Mouse (Mus musculus) heart, embryonic 14.5 days (tissue): Measurements from ENCODE around the gene Smbd1. TPM values are rescaled to one million over a fixed set of nuclear protein-coding genes. Genes with fewer than 3 reads are reported as not detected.

Experiments used
- ATAC-seq: fragments of 200-750 bp; cut with Nextera tagmentation; 2 replicates; pipeline ENCODE4 v1.8.0; 2017; ENCODE audit warnings: low read depth, moderate TSS enrichment; ENCODE audit not compliant: insufficient number of reproducible peaks, insufficient read depth, low FRiP score
- H3K27ac ChIP-seq, 2 experiments: fragments of 200-500 bp in 1 of 2; fragments of 300-500 bp in 1 of 2; sonication (generic) in 1 of 2; replicated peaks in 1 of 2; 2 replicates each; pipeline ENCODE4 v1.5.1; 2012 to 2014; ENCODE audit warnings: low read depth in 2 of 2, low read length in 2 of 2, control low read depth in 1 of 2, mild to moderate bottlenecking in 1 of 2, mixed read lengths in 1 of 2; ENCODE audit not compliant: control insufficient read depth in 1 of 2, insufficient read depth in 1 of 2
- H3K27me3 ChIP-seq: fragments of 300-500 bp; sonication (generic); 2 replicates; pipeline ENCODE4 v1.6.1; 2014; ENCODE audit warnings: mild to moderate bottlenecking, low read length, control low read depth; ENCODE audit not compliant: control insufficient read depth, insufficient read depth
- H3K36me3 ChIP-seq: fragments of 300-500 bp; sonication (generic); 2 replicates; pipeline ENCODE4 v1.6.1; 2014; ENCODE audit warnings: mild to moderate bottlenecking, control low read depth, low read length, mixed read lengths; ENCODE audit not compliant: control insufficient read depth, insufficient read depth
- H3K4me1 ChIP-seq, 2 experiments: fragments of 200-500 bp in 1 of 2; fragments of 300-500 bp in 1 of 2; sonication (generic) in 1 of 2; 2 replicates each; pipeline ENCODE4 v1.6.1; 2012 to 2014; ENCODE audit warnings: low read length in 2 of 2, control low read depth in 1 of 2, mixed read lengths in 1 of 2; ENCODE audit not compliant: control insufficient read depth in 2 of 2, insufficient read depth in 2 of 2
- H3K4me2 ChIP-seq: fragments of 300-500 bp; sonication (generic); 2 replicates; pipeline ENCODE4 v1.6.1; 2014; ENCODE audit warnings: mild to moderate bottlenecking, low read length
- H3K4me3 ChIP-seq, 2 experiments: fragments of 200-500 bp in 1 of 2; fragments of 300-500 bp in 1 of 2; sonication (generic) in 1 of 2; 2 replicates each; pipeline ENCODE4 v1.5.1; 2012 to 2014; ENCODE audit warnings: low read length in 2 of 2, mild to moderate bottlenecking in 2 of 2, control low read depth in 1 of 2, low read depth in 1 of 2, moderate library complexity in 1 of 2; ENCODE audit not compliant: control insufficient read depth in 1 of 2, insufficient read depth in 1 of 2
- H3K9ac ChIP-seq: fragments of 300-500 bp; sonication (generic); 2 replicates; pipeline ENCODE4 v1.6.1; 2014; ENCODE audit warnings: mild to moderate bottlenecking, low read length
- H3K9me3 ChIP-seq: fragments of 300-500 bp; sonication (generic); 2 replicates; pipeline ENCODE4 v1.6.1; 2016; ENCODE audit warnings: low read length, control low read depth; ENCODE audit not compliant: control insufficient read depth
- WGBS: fragments of 180-500 bp; shearing (Covaris S2); extraction: QIAGEN DNeasy Blood & Tissue Kit; methylation state at CpG from one replicate; pipeline ENCODE4 v1.1.7; 2014; 5-methylcytosine and 5-hydroxymethylcytosine counted together
- polyA plus RNA-seq: library from polyadenylated mRNA; unstranded; fragments of >200 nt; fragmentation: Nextera tagmentation; extraction: Ambion mirVana; gene quantifications from 2 replicates; pipeline ENCODE4 v1.2.1, GENCODE M21; 2014

The Smbd1 gene
- polyA plus RNA-seq, 1 experiment from 2014 or later: not detected

GRCm38 (mm10) chr16:32796676-32797425 is 13.4 kb downstream of the Smbd1 start:
- H3K27me3 ChIP-seq: no peaks in the 10 kb centered on the region
- no peak overlapping the region for H3K4me2 ChIP-seq
- 76% methylated on average over 14 of the region's 14 CpGs for WGBS
- no peak overlapping the region for H3K4me3 ChIP-seq
- H3K9ac ChIP-seq: no peak overlapping the region
- no peaks in the 10 kb centered on the region for H3K9me3 ChIP-seq
- no peak for ATAC-seq
- H3K4me1 ChIP-seq: peaks cover 15 to 16% of the 10 kb centered on the region in 2 experiments; a peak in 3 of 4 replicates
- H3K36me3 ChIP-seq: no peaks in the 10 kb centered on the region
- H3K27ac ChIP-seq: no peak overlapping the region

DNA sequence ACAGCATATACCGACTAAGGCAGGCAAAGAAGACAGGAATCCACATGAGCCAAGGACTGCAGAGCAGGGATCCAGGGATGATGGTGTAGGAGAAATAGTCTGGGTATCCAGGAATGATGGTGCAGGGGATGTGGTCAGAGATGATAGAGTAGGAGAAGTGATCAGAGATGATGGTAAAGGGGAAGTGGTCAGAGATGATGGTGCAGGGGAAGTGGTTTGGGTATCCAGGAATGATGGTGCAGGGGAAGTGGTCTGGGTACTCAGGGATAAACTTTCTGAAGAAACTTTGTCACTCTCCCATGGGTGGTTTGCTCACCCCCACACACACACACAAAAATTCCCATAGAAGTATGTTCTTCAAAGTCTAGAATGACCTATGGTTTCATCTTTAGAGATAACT is 15.1 kb downstream of the Smbd1 start:
- H3K4me1 ChIP-seq: peaks cover 12 to 15% of the 10 kb centered on the region in 2 experiments; a peak in 2 of 4 replicates
- H3K27me3 ChIP-seq: no peaks in the 10 kb centered on the region
- no peak overlapping the region for H3K4me2 ChIP-seq
- H3K9ac ChIP-seq: no peak overlapping the region
- H3K36me3 ChIP-seq: no peaks in the 10 kb centered on the region
- no peaks in the 10 kb centered on the region for H3K9me3 ChIP-seq
- 84% methylated on average over 1 of the region's 1 CpGs for WGBS
- no peak overlapping the region for H3K4me3 ChIP-seq
- H3K27ac ChIP-seq: no peak overlapping the region
- no peak for ATAC-seq

GRCm38 (mm10) chr16:32790056-32790455 is 20.2 kb downstream of the Smbd1 start:
- no peaks in the 10 kb centered on the region for H3K36me3 ChIP-seq
- no peak overlapping the region for H3K27ac ChIP-seq
- peaks cover 6 to 9% of the 10 kb centered on the region in 2 experiments; a peak in 2 of 4 replicates for H3K4me1 ChIP-seq
- no peaks in the 10 kb centered on the region for H3K9me3 ChIP-seq
- H3K27me3 ChIP-seq: no peaks in the 10 kb centered on the region
- WGBS: 84% methylated on average over 5 of the region's 5 CpGs
- no peak for ATAC-seq
- no peak overlapping the region for H3K4me2 ChIP-seq
- H3K9ac ChIP-seq: no peak overlapping the region
- H3K4me3 ChIP-seq: no peak overlapping the region

GRCm38 (mm10) chr16:32784840-32785239 is 25.4 kb downstream of the Smbd1 start:
- WGBS: 85% methylated on average over 13 of the region's 13 CpGs
- no peaks in the 10 kb centered on the region for H3K27me3 ChIP-seq
- H3K4me1 ChIP-seq: no peaks in the 10 kb centered on the region
- H3K36me3 ChIP-seq: no peaks in the 10 kb centered on the region
- H3K9ac ChIP-seq: no peak overlapping the region
- H3K4me3 ChIP-seq: no peak overlapping the region
- ATAC-seq: no peak
- no peak overlapping the region for H3K27ac ChIP-seq
- no peaks in the 10 kb centered on the region for H3K9me3 ChIP-seq
- no peak overlapping the region for H3K4me2 ChIP-seq

DNA sequence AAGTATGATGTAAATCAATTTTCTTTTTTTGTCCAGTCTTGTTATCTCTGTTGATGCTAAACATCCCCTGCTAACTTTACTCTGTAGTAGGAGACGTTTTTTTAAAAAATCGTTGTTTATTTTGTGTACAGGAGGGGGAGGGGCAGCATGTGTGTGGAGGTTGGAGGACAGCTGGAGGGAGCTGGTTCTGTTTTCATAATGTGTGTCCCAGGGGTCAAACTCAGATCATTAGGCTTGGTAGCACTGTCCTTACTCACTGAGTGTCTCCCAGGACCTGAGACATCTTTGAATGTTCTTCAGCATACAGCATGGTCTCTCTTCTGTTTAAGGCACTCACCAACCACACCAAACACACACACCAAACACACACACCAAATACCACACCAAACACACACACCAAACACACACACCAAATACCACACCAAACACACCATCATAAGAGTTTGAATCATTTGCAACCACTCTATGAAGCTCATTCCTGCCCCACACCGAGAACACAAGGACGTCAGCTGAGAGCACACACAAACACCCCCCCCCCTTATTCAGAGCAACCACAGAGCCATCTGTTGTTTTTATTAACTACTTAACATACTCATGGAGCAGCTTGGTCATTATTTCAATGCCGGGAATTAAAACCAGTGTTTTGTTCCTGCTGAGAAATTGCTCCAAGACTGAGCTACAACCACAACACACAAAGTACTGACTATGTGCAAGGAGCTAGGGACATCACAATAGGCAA is 26.8 kb downstream of the Smbd1 start:
- Histone ChIP-seq H3K9ac (no peak overlapping the region), H3K4me2 (no peak overlapping the region), H3K9me3 (no peaks in the 10 kb centered on the region), H3K27me3 (no peaks in the 10 kb centered on the region), H3K4me3 (no peak overlapping the region), H3K27ac (no peak overlapping the region), H3K36me3 (no peaks in the 10 kb centered on the region), H3K4me1 (peaks cover 4 to 6% of the 10 kb centered on the region in 2 experiments)
- WGBS: 63% methylated on average over 5 of the region's 5 CpGs
- ATAC-seq: no peak

- Histone ChIP-seq H3K27ac (no peak overlapping the region), H3K36me3 (no peaks in the 10 kb centered on the region), H3K27me3 (no peaks in the 10 kb centered on the region), H3K9ac (no peak overlapping the region), H3K4me2 (no peak overlapping the region), H3K4me3 (no peak overlapping the region), H3K9me3 (no peaks in the 10 kb centered on the region), H3K4me1 (peaks cover 4 to 8% of the 10 kb centered on the region in 2 experiments)
- 6% methylated on average over 8 of the region's 8 CpGs for WGBS
- no peak for ATAC-seq
Observed at GRCm38 (mm10) chr16:32778956-32779355, 31.3 kb downstream of the Smbd1 start.

DNA sequence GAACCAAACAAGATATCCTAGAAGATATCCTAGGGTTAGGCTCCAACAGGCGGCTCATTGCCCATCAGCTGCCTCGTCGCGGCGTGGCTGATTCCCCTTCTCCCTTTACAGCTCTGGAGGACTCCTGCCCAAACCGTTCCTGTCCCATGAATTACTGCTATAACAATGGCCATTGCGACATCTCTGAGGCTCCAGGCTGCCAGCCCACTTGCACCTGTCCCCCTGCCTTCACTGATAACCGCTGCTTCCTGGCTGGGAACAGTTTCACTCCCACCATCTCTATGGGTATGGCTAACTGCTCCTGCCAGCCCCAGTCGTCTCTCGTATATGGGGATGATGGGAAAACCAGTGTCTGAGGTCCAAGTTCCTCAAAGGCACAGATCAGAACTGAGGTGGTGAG is 33.6 kb downstream of the Smbd1 start:
- Histone ChIP-seq H3K4me1 (peaks cover 4 to 8% of the 10 kb centered on the region in 2 experiments), H3K4me3 (no peak overlapping the region), H3K27me3 (no peaks in the 10 kb centered on the region)

More for the DNA sequence above, 33.6 kb downstream of the Smbd1 start:
- Histone ChIP-seq H3K36me3 (no peaks in the 10 kb centered on the region), H3K9me3 (no peaks in the 10 kb centered on the region), H3K4me2 (no peak overlapping the region), H3K27ac (no peak overlapping the region), H3K9ac (no peak overlapping the region)
- 76% methylated on average over 10 of the region's 10 CpGs for WGBS
- no peak for ATAC-seq
